Mouse (Mus musculus) embryonic fibroblast, embryonic 13.5 days (primary cell): ENCODE results near the gene Klhdc10. TPM values are rescaled to one million over a fixed set of nuclear protein-coding genes. Genes with fewer than 3 reads are reported as not detected.
"Not testable (repeated sequence)": the region's sequence is repeated elsewhere in the genome, so short reads cannot be mapped to it uniquely, and the experiment has no call there.

Source experiments
- H3K27ac ChIP-seq: 2 replicates; pipeline ENCODE4 v1.5.1; 2012; ENCODE audit warnings: low read length, control low read depth, inconsistent platforms; ENCODE audit not compliant: insufficient read depth
- H3K4me1 ChIP-seq: 2 replicates; pipeline ENCODE4 v1.6.1; 2011; ENCODE audit warnings: low read length; ENCODE audit not compliant: control insufficient read depth, insufficient read depth
- H3K4me3 ChIP-seq: 2 replicates; pipeline ENCODE4 v1.5.1; 2011; ENCODE audit warnings: mild to moderate bottlenecking, control low read depth, low read length; ENCODE audit not compliant: insufficient read depth
- CTCF ChIP-seq: IDR thresholded peaks from 2 replicates; pipeline ENCODE4 v1.5.1; 2011; ENCODE audit warnings: mild to moderate bottlenecking, control low read depth, low read length, moderate library complexity, borderline replicate concordance; ENCODE audit not compliant: insufficient read depth
- POLR2A ChIP-seq: IDR thresholded peaks from 2 replicates; pipeline ENCODE4 v1.6.1; 2011; ENCODE audit warnings: low read depth, mild to moderate bottlenecking, control low read depth, low read length, moderate library complexity
- polyA plus RNA-seq: library from polyadenylated mRNA; stranded (reverse); fragments of >200 nt; gene quantifications from 2 replicates; pipeline ENCODE4 v1.2.4, GENCODE M21; 2011; ENCODE audit warnings: low read depth; ENCODE audit not compliant: missing spikeins, insufficient read length

The Klhdc10 gene
- polyA plus RNA-seq, 1 experiment = 54.6 TPM

DNA sequence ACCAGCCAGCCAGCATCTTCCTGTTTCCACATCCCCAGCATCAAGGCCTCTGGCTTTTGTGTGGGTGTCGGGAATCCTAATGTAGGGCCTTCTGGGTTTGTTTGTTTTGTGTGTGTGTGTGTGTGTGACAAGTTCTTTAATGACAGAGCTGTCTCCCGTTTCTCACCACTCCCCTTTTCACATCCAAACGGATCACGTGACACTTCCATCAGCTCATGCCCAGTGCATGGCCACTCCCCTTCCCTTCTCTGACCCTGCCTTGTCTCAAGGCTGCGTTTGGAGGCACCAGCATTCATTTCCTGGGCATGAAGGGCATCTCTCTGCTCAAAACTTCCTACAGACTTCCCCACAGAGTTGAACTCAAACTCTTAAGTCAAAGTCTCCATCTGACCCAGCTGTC, 37.9 kb upstream of the Klhdc10 start:
- Histone ChIP-seq H3K4me1 (no peaks in the 10 kb centered on the region), H3K4me3 (no peak overlapping the region), H3K27ac (no peak overlapping the region)
- TF ChIP-seq POLR2A = no peak

DNA sequence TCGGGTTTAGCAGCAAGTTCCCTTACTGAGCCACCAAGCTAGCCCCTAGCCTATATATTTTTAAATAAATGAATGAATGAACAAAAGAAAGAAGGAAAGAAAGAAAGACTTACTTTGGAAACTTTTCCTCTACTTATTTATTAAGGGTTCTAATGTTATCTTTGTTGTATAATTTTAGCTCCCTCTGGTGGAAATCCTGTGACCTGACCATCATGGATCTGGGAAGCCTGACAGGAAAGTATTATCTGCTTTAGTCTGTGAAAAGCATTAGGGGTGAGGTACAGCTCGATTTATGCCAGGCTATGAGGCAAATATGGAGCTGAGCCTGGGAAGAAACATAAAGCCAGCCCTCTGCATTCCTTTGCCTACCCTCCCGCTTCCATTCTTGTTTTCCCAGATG, 32.4 kb upstream of the Klhdc10 start:
- TF ChIP-seq POLR2A (no peak), CTCF (no peak)
- Histone ChIP-seq H3K4me1 (no peaks in the 10 kb centered on the region), H3K4me3 (no peak overlapping the region), H3K27ac (no peak overlapping the region)

GRCm38 (mm10) chr6:30372627-30373369, 28.9 kb upstream of the Klhdc10 start:
- TF ChIP-seq POLR2A = no peak
- TF ChIP-seq CTCF = no peak
- Histone ChIP-seq H3K4me3 (no peak overlapping the region), H3K27ac (no peak overlapping the region), H3K4me1 (no peaks in the 10 kb centered on the region)

GRCm38 (mm10) chr6:30374731-30375510, 26.7 kb upstream of the Klhdc10 start:
- H3K4me1 ChIP-seq = no peaks in the 10 kb centered on the region
- TF ChIP-seq CTCF (no peak), POLR2A (no peak)
- H3K4me3 ChIP-seq = no peak overlapping the region
- no peak overlapping the region for H3K27ac ChIP-seq

DNA sequence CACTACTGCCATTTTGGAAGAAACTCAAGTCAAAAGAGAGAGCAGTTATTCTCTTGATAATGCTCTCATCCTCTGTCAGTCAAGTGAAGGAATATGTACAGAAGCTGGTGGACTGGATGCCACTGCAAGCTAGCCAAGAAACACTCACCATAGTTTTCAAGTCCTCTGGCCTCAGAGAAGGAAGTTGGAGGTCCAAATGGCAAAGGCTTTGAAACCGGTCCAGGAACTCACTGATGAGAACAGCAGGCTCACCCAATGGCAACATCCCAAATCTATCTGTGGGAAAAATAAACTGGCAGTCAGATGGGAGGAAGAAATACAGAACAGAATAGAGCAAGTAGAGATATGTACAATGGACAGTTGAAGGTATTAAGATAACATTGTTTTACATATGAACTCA, 25.9 kb upstream of the Klhdc10 start:
- no peaks in the 10 kb centered on the region for H3K4me1 ChIP-seq
- H3K4me3 ChIP-seq = no peak overlapping the region
- no peak overlapping the region for H3K27ac ChIP-seq
- no peak for TF ChIP-seq CTCF
- TF ChIP-seq POLR2A = no peak

DNA sequence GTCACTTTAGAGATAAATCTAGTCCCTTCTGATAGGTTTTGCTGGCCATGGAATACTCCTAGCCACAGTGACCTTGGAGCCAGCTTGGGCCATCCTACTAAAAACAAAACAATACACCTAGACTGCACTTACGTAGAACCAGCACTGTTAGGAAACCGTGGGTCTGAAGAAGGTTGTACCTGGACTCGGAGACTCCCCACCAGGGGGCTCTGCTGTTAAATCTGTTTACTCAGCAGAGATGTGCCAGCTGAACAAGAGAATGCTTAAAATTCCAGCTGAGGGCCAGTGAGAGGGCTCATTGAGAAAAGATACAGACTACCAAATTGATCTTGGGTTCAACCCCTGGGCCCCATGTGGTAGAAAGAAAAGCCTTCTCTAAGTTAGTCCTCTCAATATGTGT, 20.6 kb upstream of the Klhdc10 start:
- Histone ChIP-seq H3K4me1 (no peaks in the 10 kb centered on the region), H3K4me3 (no peak overlapping the region), H3K27ac (no peak overlapping the region)
- no peak for TF ChIP-seq CTCF
- no peak for TF ChIP-seq POLR2A

GRCm38 (mm10) chr6:30390271-30390670, 11.4 kb upstream of the Klhdc10 start:
- H3K27ac ChIP-seq, H3K4me1 ChIP-seq: not testable (repeated sequence)
- peak overlapping the region; percentile 94 for H3K4me3 ChIP-seq

- Histone ChIP-seq H3K4me1 (no peaks in the 10 kb centered on the region), H3K27ac (no peak within 1 kb of the TSS; the same call in 1 of the 2 replicates), H3K4me3 (peak within 1 kb of the TSS; percentile 94)
- TF ChIP-seq POLR2A (peak; percentile 86), CTCF (no peak)
These were observed 10.7 kb upstream of the Klhdc10 start, which contains the start of gene Zc3hc1 for GRCm38 (mm10) chr6:30390714-30391697. Gene Zc3hc1, minus strand, starts transcription at chr6:30391028.

DNA sequence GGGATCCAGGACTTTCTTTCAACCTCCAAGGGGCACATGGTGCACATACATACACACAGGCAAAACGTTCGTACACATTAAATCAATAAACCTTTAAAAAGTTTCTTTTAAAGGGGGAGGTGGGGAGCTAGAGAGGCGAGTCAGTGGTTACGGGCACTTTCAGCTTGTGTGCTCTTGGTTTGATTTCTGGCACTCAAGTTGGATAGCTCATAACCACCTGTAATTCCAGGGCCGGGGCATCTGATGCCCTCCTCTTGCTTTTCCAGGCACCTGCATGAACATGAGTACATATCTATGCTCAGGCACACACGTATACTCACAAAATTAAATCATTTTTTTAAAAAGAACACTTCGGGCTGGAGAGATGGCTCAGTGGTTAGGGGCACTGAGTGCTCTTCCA, 9.7 kb upstream of the Klhdc10 start:
- no peaks in the 10 kb centered on the region for H3K4me1 ChIP-seq
- no peak overlapping the region for H3K27ac ChIP-seq
- no peak overlapping the region for H3K4me3 ChIP-seq
- no peak for TF ChIP-seq CTCF
- no peak for TF ChIP-seq POLR2A
